Mouse (Mus musculus) left cerebral cortex, adult 6 months (tissue): ENCODE data around the gene Prrt4. TPM values are rescaled to one million over a fixed set of nuclear protein-coding genes. Genes with fewer than 3 reads are reported as not detected.

Source experiments
- long read RNA-seq, 2 experiments: library from polyadenylated mRNA; unstranded; transcript quantifications; one replicate each; pipeline ENCODE4 v2.0.0; 2019 to 2020
- polyA plus RNA-seq: library from polyadenylated mRNA; unstranded; fragments of <200 nt; fragmentation: Nextera tagmentation; gene quantifications from 2 replicates; pipeline ENCODE4 v1.2.3, GENCODE M21; 2021

The Prrt4 gene
- 0.48 and 1.5 TPM in 2 replicates for polyA plus RNA-seq
- long read RNA-seq, experiment 1, partial matches to known transcripts = 1 of 9 reads
- long read RNA-seq, experiment 1, other reads (novel, unspliced or antisense) = 5 of 9 reads
- long read RNA-seq, experiment 2 = 0 reads

DNA sequence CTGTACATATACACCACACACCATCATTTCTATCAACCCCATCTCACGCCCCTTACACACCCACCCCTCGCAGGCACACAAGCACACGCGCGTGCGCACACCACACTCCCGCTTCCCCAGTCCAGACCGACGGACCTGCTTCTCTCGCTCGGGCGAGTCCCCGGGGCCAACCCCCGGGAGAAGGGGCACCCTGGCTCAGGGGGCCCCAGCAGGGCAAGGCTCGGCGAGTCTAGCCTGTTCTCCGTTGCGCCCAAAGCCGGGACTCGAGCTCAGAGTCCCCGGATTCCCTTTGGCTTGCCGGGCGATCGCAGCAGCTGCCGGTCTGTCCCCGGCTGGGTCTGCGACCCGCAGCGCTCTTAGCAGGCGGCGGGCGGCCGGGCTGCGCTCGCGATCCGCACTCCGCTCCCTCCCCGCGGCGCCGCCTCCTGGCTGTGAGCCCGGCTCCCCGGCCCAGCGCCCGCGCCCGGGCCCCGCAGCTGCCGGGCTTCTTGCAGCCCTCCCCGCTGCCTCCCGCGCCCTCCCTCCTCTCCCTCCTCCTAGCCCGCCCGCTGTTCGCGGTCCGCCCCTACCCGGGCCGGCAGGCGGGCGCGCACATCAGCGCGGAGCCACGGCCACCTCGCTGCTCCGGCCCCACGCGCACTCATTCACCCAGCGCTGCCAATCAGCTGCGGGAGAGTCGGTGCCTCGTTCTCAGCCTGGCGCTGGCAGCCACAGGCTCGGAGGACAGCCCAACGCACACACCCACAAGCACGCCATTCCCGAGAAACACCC, at the start of gene Prrt4:
TSS of gene Prrt4 (minus strand) at position 697 of the 771 bp plus-strand sequence.

DNA sequence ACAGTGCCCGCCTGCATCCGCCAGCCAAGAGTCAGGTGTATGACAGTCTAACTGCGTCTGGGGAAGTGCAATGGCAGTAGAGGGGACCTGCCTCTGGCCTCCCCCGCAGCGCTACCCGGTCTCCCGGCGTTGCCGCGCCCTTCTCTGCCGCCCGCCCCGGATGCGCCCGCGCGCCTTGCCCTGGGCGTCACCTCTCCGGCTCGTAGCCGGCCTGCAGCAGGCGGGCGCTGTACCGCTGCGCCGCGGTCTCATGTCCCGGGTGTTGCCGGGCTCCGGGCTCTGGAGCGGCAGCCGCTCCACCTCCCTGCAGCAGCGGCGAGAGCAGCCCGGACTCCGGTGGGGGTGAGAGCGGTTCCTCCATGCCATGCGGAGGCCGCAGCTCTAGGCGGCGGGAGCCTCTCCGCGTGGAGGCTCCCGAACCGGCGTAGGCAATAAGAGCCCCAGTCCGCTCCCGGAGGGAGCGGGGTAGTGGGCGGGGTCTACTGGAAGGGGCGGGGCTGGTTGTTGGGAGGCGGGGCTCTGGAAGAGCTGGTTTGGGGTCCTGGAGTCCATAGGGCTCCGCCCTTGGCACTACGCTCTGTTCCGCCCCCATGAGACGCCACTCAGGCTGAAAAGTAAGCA, 36.6 kb upstream of the Prrt4 start, which contains the start of gene Impdh1:
TSS of gene Impdh1 (minus strand) at position 484 of the 621 bp plus-strand sequence.

DNA sequence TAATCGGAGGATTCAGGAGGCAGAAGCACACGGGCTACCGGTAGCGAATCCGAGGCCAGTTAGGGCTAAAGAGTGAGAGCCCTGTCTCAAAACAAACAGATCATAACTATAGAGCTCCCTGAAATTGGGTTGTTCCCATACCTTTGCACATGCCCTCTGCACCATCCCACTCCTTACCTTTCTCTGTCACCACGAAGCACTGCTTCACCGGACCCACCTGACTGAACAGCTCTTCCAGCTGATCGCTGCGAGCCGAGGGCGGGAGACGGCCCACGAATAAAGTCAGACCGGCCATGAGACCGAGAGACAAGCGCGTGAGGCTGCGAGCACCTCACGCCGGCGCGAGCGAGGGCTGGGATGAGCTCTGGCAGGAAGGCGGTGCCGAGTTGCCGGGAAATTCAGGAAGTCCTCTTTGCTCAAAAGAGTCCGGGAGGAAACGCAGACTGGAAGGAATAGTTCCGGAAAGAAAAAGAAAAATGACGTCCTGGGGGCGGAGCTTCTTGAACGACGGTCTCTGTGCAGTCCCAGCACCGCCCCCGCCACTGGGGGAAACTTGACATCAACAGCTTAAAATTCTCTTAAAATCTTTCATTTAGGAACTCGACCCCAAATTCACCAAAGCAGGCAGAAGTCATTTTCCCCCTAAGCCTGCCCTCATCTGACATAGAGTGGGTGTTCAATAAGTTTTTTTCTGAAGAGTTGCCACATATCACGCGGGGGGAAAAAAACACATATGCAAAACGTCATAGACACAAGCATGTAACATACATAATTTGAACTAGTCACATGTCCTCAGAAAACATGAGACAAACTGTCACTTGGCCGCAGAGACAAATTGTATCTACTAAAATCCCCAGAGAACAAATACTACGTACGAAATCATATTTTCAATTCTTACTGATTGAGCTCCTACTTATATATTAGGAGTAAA, 14.8 kb downstream of the Prrt4 start, which contains the start of gene Rbm28:
TSS of gene Rbm28 (minus strand) at position 693 of the 931 bp plus-strand sequence.

Other genes starting within 250 kb of the Prrt4 start
- not detected in 2 replicates for gene Lep, start 119.4 kb downstream of the Prrt4 start, polyA plus RNA-seq
- 7.7 and 11.4 TPM in 2 replicates for gene Rbm28, start 14.6 kb downstream of the Prrt4 start, polyA plus RNA-seq
- gene Impdh1, start 36.8 kb upstream of the Prrt4 start, polyA plus RNA-seq = 15.1 and 32.0 TPM in 2 replicates
- 19.4 and 21.0 TPM in 2 replicates for gene Hilpda, start 92.9 kb upstream of the Prrt4 start, polyA plus RNA-seq
- 0.31 and 0.34 TPM in 2 replicates for gene Fam71f2, start 100.0 kb upstream of the Prrt4 start, polyA plus RNA-seq
- not detected in 2 replicates for gene Fam71f1, start 139.6 kb upstream of the Prrt4 start, polyA plus RNA-seq
- 26.4 and 32.2 TPM in 2 replicates for gene Calu, start 168.5 kb upstream of the Prrt4 start, polyA plus RNA-seq
- gene Opn1sw, start 208.9 kb upstream of the Prrt4 start, polyA plus RNA-seq = 0.09 and 0.18 TPM in 2 replicates
- 26.1 and 97.9 TPM in 2 replicates for gene Ccdc136, start 216.7 kb upstream of the Prrt4 start, polyA plus RNA-seq